Mouse (Mus musculus): Measurements from ENCODE around the gene Ppp2r5a. TPM values are rescaled to one million over a fixed set of nuclear protein-coding genes. Genes with fewer than 3 reads are reported as not detected.

Ppp2r5a gene
- polyA plus RNA-seq, 1 experiment = 46.6 TPM

GRCm38 (mm10) chr1:191396897-191397849 lies 5.9 kb downstream of the Ppp2r5a start:
- no peaks in the 10 kb centered on the region for H3K36me3 ChIP-seq (ENCODE audit: control insufficient read depth, insufficient read depth, low read length)
- peaks cover 5% of the 10 kb centered on the region; the same call in 1 of the 2 replicates for H3K4me1 ChIP-seq (ENCODE audit: control insufficient read depth, insufficient read depth, insufficient read length, low read length)
- under 1% methylated on average over 80 of the region's 82 CpGs for WGBS
- TF ChIP-seq POLR2A (IDR thresholded peaks at IDR 0.05; ENCODE audit: low read depth, low read length) = peak; percentile 78
- TF ChIP-seq CTCF (IDR thresholded peaks at IDR 0.05; ENCODE audit: extremely low read depth, insufficient read length, insufficient replicate concordance, low read depth, low read length) = no peak
- H3K27ac ChIP-seq (ENCODE audit: insufficient read depth, low read depth, low read length) = peak overlapping the region; percentile 96
- no peaks in the 10 kb centered on the region for H3K27me3 ChIP-seq (ENCODE audit: control insufficient read depth, insufficient read depth, low read length)
- H3K4me3 ChIP-seq (ENCODE audit: low read depth, low read length) = peak overlapping the region; percentile 93

DNA sequence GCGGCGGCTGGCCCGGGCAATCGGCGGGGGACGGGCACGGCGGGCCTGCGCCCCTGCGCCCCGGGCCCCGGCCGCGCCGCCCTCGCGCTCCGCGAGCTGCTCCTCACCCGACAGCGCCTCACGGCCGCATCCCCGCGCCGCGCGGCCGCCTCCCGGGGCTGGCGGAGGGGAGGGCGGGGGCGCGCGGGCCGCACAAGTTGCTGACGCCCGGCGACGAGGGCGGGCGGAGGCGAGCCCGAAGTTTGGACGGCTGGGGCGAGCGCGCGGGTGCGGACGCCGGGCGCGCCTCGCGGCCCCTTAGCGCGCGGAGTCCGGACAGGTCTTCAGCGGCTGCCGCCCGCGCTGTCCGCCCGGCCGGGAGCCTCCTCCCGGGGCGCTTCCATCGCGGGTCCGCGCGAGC lies 6.6 kb downstream of the Ppp2r5a start:
- H3K27ac ChIP-seq (ENCODE audit: insufficient read depth, low read depth, low read length) = peak overlapping the region; percentile 96
- H3K27me3 ChIP-seq (ENCODE audit: control insufficient read depth, insufficient read depth, low read length) = no peaks in the 10 kb centered on the region
- TF ChIP-seq CTCF (IDR thresholded peaks at IDR 0.05; ENCODE audit: extremely low read depth, insufficient read length, insufficient replicate concordance, low read depth, low read length) (no peak), POLR2A (IDR thresholded peaks at IDR 0.05; ENCODE audit: low read depth, low read length) (no peak; the same call in 1 of the 2 replicates)
- peak overlapping the region; percentile 93 for H3K4me3 ChIP-seq (ENCODE audit: low read depth, low read length)
- WGBS = 1% methylated on average over 71 of the region's 74 CpGs
- no peaks in the 10 kb centered on the region for H3K36me3 ChIP-seq (ENCODE audit: control insufficient read depth, insufficient read depth, low read length)
- peaks cover 5% of the 10 kb centered on the region; the same call in 1 of the 2 replicates for H3K4me1 ChIP-seq (ENCODE audit: control insufficient read depth, insufficient read depth, insufficient read length, low read length)

GRCm38 (mm10) chr1:191395871-191396433 lies 7.1 kb downstream of the Ppp2r5a start:
- under 1% methylated on average over 43 of the region's 43 CpGs for WGBS
- peak overlapping the region; percentile 93 for H3K4me3 ChIP-seq (ENCODE audit: low read depth, low read length)
- TF ChIP-seq POLR2A (IDR thresholded peaks at IDR 0.05; ENCODE audit: low read depth, low read length) (no peak), CTCF (IDR thresholded peaks at IDR 0.05; ENCODE audit: extremely low read depth, insufficient read length, insufficient replicate concordance, low read depth, low read length) (no peak)
- H3K36me3 ChIP-seq (ENCODE audit: control insufficient read depth, insufficient read depth, low read length) = no peaks in the 10 kb centered on the region
- H3K4me1 ChIP-seq (ENCODE audit: control insufficient read depth, insufficient read depth, insufficient read length, low read length) = peaks cover 4% of the 10 kb centered on the region; the same call in 1 of the 2 replicates
- peak overlapping the region; percentile 95 for H3K27ac ChIP-seq (ENCODE audit: insufficient read depth, low read depth, low read length)
- no peaks in the 10 kb centered on the region for H3K27me3 ChIP-seq (ENCODE audit: control insufficient read depth, insufficient read depth, low read length)

GRCm38 (mm10) chr1:191395200-191395599 lies 7.9 kb downstream of the Ppp2r5a start:
- WGBS = 5% methylated on average over 1 of the region's 1 CpGs
- no peaks in the 10 kb centered on the region for H3K36me3 ChIP-seq (ENCODE audit: control insufficient read depth, insufficient read depth, low read length)
- no peaks in the 10 kb centered on the region for H3K27me3 ChIP-seq (ENCODE audit: control insufficient read depth, insufficient read depth, low read length)
- H3K27ac ChIP-seq (ENCODE audit: insufficient read depth, low read depth, low read length) = no peak overlapping the region; the same call in 1 of the 2 replicates
- no peak for TF ChIP-seq POLR2A (IDR thresholded peaks at IDR 0.05; ENCODE audit: low read depth, low read length)
- TF ChIP-seq CTCF (IDR thresholded peaks at IDR 0.05; ENCODE audit: extremely low read depth, insufficient read length, insufficient replicate concordance, low read depth, low read length) = no peak
- H3K4me3 ChIP-seq (ENCODE audit: low read depth, low read length) = peak overlapping the region; percentile 93; the same call in 1 of the 2 replicates
- H3K4me1 ChIP-seq (ENCODE audit: control insufficient read depth, insufficient read depth, insufficient read length, low read length) = peaks cover 4% of the 10 kb centered on the region; the same call in 1 of the 2 replicates

DNA sequence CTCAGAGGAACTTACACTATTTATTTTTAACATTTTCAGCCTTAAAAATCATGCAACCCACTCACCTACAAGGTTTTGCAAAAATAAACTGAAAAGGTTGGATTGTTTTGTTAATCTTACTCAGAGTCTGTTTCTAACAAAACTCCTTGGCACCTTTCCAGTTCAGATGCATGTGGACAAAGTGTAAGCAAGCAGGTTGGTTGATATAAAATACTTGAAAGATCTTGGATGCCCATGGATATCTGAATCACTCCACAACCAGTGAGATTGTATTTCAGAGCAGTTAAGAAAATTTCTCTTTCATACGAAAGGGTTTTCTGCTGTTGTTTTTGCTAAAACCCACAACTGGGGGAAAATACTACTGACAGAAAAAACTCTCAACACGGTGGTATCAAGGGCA lies 8.9 kb downstream of the Ppp2r5a start:
- 6% methylated on average over 2 of the region's 2 CpGs for WGBS
- no peak overlapping the region for H3K4me3 ChIP-seq (ENCODE audit: low read depth, low read length)
- peaks cover 4% of the 10 kb centered on the region; the same call in 1 of the 2 replicates for H3K4me1 ChIP-seq (ENCODE audit: control insufficient read depth, insufficient read depth, insufficient read length, low read length)

GRCm38 (mm10) chr1:191393536-191393935 lies 9.5 kb downstream of the Ppp2r5a start:
- H3K36me3 ChIP-seq (ENCODE audit: control insufficient read depth, insufficient read depth, low read length) = no peaks in the 10 kb centered on the region
- H3K4me3 ChIP-seq (ENCODE audit: low read depth, low read length) = no peak overlapping the region
- H3K4me1 ChIP-seq (ENCODE audit: control insufficient read depth, insufficient read depth, insufficient read length, low read length) = peaks cover 4% of the 10 kb centered on the region; the same call in 1 of the 2 replicates
- WGBS = 28% methylated on average over 3 of the region's 3 CpGs
- TF ChIP-seq POLR2A (IDR thresholded peaks at IDR 0.05; ENCODE audit: low read depth, low read length) (no peak), CTCF (IDR thresholded peaks at IDR 0.05; ENCODE audit: extremely low read depth, insufficient read length, insufficient replicate concordance, low read depth, low read length) (no peak)
- H3K27ac ChIP-seq (ENCODE audit: insufficient read depth, low read depth, low read length) = no peak overlapping the region
- no peaks in the 10 kb centered on the region for H3K27me3 ChIP-seq (ENCODE audit: control insufficient read depth, insufficient read depth, low read length)

More for the DNA sequence above, 8.9 kb downstream of the Ppp2r5a start:
- Histone ChIP-seq H3K36me3 (ENCODE audit: control insufficient read depth, insufficient read depth, low read length) (no peaks in the 10 kb centered on the region), H3K27ac (ENCODE audit: insufficient read depth, low read depth, low read length) (no peak overlapping the region), H3K27me3 (ENCODE audit: control insufficient read depth, insufficient read depth, low read length) (no peaks in the 10 kb centered on the region)
- TF ChIP-seq POLR2A (IDR thresholded peaks at IDR 0.05; ENCODE audit: low read depth, low read length) (no peak), CTCF (IDR thresholded peaks at IDR 0.05; ENCODE audit: extremely low read depth, insufficient read length, insufficient replicate concordance, low read depth, low read length) (no peak)

DNA sequence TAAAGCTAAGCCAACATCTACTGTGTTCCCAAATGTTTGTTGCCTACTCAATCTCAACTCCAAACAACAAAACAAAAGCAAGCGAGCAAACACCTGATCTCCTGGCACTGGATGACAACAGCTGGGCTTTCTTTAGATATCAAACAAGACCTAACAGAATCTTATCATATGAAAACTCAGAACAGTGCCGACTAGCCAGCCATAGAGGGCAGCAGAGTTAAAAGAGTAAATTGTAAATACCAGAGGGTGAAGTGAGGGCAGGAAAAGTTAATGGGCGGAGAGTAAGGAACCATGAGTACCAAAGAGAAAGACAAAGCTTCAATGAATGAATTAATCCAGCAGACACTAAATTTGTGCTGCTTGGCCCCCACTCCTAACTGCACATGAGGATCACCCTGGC lies 11.8 kb downstream of the Ppp2r5a start:
- Histone ChIP-seq H3K27ac (ENCODE audit: insufficient read depth, low read depth, low read length) (no peak overlapping the region), H3K27me3 (ENCODE audit: control insufficient read depth, insufficient read depth, low read length) (no peaks in the 10 kb centered on the region)
- WGBS = 3% methylated on average over 3 of the region's 3 CpGs

More for the DNA sequence above, 11.8 kb downstream of the Ppp2r5a start:
- no peak overlapping the region for H3K4me3 ChIP-seq (ENCODE audit: low read depth, low read length)
- TF ChIP-seq CTCF (IDR thresholded peaks at IDR 0.05; ENCODE audit: extremely low read depth, insufficient read length, insufficient replicate concordance, low read depth, low read length) = no peak
- no peak for TF ChIP-seq POLR2A (IDR thresholded peaks at IDR 0.05; ENCODE audit: low read depth, low read length)
- H3K4me1 ChIP-seq (ENCODE audit: control insufficient read depth, insufficient read depth, insufficient read length, low read length) = peaks cover 2% of the 10 kb centered on the region; the same call in 1 of the 2 replicates
- no peaks in the 10 kb centered on the region for H3K36me3 ChIP-seq (ENCODE audit: control insufficient read depth, insufficient read depth, low read length)
